Mouse (Mus musculus): ENCODE measurements at regions not wholly inside any gene's neighbourhood (a gene's known extent, or its start where the extent isn't known, plus 50 kb on each side); places are given as distances from the start of the nearest gene placed in this dataset.

DNA sequence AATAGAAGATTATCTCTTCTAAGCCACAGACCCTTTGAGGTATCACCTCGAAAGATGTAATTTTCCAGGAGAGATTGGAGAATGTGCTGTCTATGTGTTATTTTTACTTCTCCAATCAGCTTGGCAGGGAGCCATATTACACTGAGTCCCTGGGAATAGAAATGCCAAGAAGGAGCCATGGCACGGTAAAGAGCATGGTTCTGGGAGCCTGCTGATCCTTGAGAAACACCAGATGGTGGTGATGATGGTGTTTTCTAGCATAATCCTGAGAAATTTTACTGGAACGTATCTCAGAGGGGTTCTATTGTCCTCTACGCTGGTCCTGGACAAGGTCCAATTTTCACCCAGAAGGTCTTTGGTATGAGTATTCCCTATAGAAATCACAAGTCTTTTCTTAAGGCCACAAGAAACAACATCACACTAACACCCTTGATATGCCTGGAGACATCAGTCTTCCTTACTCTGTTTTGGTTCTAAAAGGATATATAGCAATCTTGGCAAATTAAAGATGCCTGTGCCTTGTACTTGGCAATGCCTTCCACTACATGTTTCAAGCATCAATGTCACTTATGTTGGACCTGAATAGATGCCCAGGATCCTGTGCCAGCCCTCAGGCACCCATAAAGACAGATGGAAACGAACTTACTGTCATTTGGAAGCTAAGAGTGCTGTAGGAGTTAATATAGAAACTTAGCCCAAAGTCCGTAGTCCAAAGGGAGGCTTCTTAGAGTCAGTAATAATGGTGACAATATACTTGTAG, 1449.8 kb upstream of the Lrrc6 start:
- DNase-seq, result no peak
- TF ChIP-seq CTCF (IDR thresholded peaks at IDR 0.05), result no peak
- Histone ChIP-seq H3K4me3 (no peak overlapping the region), H3K27ac (no peak overlapping the region)
- intact Hi-C loops (cut with DNase I), result no loop called here

DNA sequence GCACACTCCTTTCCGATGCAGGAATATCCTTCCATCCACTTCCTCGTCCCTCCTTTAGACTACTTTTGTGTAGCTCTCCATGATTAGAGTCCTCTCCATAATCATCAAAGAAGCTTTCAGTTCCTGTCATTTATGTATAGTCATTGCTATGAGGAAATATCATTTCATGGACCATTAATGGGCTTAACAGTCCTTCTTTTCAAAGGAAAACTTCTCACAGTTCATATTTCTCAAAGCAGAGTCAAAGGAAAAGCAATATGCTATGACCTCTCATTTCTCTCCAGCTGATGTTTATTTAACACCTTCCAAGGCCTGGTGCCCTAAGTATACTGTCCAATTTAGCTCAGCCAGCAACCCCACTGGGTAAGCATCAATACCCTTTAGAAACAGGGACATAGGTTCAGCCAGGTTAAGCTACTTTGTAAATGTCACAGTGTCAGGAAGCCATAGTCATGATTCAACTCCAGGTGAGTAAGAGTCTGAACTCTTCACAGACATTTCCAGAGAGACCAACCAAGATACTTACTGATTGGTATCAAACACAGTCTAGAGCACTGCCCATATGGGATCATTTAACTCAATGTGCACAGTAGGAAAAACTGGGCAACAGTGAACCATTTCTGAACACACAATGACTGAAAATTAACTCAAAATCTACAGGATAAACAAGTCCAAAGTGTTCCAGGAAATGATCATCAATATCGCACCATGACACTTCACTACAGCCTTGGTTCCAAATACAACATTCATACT, 1443.8 kb upstream of the Lrrc6 start:
- TF ChIP-seq CTCF (IDR thresholded peaks at IDR 0.05), result no peak
- intact Hi-C loops (cut with DNase I), result no loop called here
- DNase-seq, result no peak
- no peak overlapping the region for H3K4me3 ChIP-seq
- no peak overlapping the region for H3K27ac ChIP-seq

DNA sequence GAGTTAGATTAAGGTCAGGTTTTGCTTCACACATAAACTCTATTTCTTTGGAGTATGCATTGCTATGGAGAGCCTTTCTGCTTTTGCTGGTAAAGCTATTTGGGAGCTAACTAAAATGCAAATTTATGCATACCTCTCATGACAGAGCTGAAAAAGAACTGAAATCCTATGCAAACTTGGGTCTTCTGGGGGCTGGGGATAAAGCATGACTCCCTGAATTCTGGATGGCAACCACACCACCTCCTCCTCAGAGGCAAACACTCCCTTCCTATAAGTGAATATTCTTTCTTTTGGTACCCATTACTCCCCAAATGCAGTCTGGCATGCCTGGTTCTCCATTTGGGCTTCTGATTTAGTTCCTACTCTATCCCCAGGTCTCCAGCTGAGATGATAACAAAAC, 1442.3 kb upstream of the Lrrc6 start:
- TF ChIP-seq CTCF (IDR thresholded peaks at IDR 0.05), result no peak
- Histone ChIP-seq H3K4me3 (no peak overlapping the region), H3K27ac (no peak overlapping the region)
- intact Hi-C loops (cut with DNase I), result no loop called here
- no peak for DNase-seq

DNA sequence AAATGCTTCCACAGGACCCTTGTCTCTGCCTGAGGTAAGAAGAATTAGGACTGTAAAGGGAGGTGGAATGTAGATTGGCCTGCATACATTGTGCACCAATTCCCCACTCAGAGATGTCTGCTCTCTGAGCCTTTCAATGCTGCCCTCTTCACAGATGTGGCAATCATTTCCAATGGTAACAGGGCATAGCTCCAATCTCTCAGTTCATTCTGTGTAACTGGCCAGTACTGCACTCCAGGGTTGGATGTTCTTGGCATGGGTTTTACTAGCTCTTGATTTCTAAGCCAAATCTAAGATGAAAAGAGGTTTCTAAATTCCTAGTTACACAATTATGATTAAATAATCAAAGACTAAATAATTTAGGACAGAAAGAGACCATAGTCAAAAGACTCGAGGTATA, 1439.8 kb upstream of the Lrrc6 start:
- intact Hi-C loops (cut with DNase I), result no loop called here
- DNase-seq, result no peak
- TF ChIP-seq CTCF (IDR thresholded peaks at IDR 0.05), result no peak

DNA sequence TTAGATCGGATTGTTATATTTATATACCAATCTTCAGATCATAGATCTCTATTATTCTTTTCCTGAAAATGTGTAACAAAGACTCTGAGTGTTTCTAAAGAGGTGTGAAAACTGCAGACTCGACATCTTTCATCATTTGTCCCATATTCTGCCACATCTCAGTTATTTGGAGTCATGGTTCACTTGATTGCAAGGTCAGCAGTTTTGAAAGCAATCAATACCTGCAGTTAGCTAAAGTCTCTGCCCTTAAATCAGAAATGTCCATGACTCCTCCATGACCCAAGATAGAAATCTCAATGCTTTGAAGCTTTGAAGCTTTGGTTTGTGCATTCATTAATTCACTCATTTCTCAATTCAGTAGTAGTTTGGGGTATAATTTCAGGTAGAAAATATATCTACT, 1424.2 kb upstream of the Lrrc6 start:
- intact Hi-C loops (cut with DNase I), result no loop called here
- TF ChIP-seq CTCF (IDR thresholded peaks at IDR 0.05), result no peak
- H3K27ac ChIP-seq, result no peak overlapping the region
- H3K4me3 ChIP-seq, result no peak overlapping the region
- no peak for DNase-seq

More for the DNA sequence above, 1439.8 kb upstream of the Lrrc6 start:
- Histone ChIP-seq H3K27ac (no peak overlapping the region), H3K4me3 (no peak overlapping the region)

DNA sequence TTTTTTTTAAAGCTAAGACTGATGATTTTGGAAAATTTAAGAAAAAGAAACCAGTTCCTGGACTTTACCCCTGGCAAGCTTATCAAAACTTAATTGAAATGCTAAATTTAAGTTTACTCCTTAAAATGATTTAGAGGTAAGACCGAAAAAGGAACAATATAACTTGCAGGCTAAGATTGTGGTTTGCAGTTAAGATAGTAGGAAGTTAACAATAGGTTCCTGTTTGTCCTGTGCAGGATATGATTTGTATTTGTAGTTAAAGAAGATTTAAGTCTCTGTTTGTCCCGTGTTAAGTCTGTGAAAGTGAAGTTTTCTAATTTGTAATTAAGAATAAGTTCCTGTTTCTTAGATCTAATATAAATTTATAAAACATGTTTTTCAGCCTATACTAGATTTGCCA, 1406.3 kb upstream of the Lrrc6 start:
- intact Hi-C loops (cut with DNase I), result no loop called here
- no peak for DNase-seq
- no peak for TF ChIP-seq CTCF (IDR thresholded peaks at IDR 0.05)
- Histone ChIP-seq H3K27ac (no peak overlapping the region), H3K4me3 (no peak overlapping the region)

DNA sequence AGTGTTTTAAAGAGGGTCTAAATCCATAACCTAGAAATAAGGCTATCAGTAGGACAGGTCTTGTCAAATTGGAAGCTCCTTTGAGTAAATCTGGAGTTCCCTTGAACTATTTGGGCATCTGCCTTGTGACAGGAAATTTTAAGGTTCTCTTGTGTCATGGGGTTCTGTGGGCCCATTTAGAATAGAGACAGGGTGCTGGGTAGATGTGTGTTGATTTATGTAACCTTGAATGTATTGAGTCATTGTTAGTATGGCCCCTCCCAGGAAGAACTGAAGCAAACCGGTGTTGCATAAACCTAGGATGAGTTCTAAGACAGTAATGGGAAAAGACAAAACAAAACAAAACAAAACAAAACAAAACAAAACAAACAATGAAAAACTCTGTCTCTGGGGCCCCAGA, 1404.6 kb upstream of the Lrrc6 start:
- no peak for DNase-seq
- no peak for TF ChIP-seq CTCF (IDR thresholded peaks at IDR 0.05)
- Histone ChIP-seq H3K4me3 (no peak overlapping the region), H3K27ac (no peak overlapping the region)
- intact Hi-C loops (cut with DNase I), result no loop called here

DNA sequence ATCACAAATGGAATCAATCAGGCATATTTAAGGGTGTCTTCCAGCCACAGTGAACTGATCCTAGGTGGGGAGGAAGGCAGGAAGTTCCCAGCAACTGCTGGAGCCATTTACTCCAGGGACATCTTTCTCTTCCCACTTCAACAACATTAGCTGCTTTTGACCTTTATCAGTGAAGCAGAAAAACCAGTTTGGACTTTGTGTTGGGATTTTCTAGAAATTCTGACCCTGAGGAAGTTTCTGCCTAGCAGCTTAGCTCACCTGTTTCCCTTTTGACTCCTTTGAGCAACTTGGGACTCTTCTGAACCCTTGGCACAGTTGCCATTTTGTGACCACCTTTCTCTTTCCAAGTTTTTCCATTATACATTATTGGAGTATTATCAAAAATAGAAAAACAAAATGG, 1403.9 kb upstream of the Lrrc6 start:
- Histone ChIP-seq H3K4me3 (no peak overlapping the region), H3K27ac (no peak overlapping the region)
- TF ChIP-seq CTCF (IDR thresholded peaks at IDR 0.05), result no peak
- DNase-seq, result no peak
- intact Hi-C loops (cut with DNase I), result no loop called here

DNA sequence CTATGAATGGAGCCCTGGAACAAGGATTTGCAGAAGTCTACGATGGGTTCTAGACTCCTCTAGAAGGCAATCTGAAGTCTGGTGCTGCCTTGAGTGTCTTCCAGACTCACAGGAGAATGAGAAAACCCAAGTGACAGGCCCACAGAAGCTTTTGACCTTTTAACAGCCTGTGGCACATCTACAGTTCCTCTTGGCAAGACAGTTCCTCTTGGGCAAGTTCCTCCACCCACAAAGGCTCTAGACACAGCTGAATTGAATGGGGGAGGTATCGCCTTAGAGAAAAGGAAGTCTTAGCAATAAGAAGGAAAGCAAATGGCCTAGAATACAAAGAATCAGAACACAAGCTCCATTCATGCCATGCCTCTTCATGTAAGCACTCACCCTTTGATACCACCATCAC, 1402.3 kb upstream of the Lrrc6 start:
- no peak for DNase-seq
- intact Hi-C loops (cut with DNase I), result no loop called here
- H3K27ac ChIP-seq, result no peak overlapping the region
- H3K4me3 ChIP-seq, result no peak overlapping the region
- no peak for TF ChIP-seq CTCF (IDR thresholded peaks at IDR 0.05)

DNA sequence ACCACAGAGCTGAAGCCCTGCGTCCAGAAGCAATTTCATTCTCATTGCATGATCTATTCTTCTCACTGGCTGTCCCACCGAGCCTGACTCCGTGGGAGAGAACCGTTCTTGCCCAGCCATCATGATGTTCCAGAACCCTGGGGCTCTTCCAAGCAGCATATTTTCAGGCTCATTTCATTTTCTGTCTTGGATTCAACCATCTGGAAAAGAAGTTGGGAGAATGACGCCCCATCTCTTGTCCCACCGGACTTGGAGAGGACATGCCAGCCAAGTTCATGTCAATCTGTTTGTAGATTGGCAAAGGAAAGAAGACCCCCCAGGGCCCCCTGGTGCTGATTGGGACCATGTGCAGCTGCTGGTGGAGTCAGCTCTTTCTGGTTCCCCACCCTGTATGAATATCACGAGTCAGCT, 1400.5 kb upstream of the Lrrc6 start:
- Histone ChIP-seq H3K4me3 (no peak overlapping the region), H3K27ac (peak overlapping the region; percentile 75)
- intact Hi-C loops (cut with DNase I), result no loop called here
- peak; percentile 68 for DNase-seq
- no peak for TF ChIP-seq CTCF (IDR thresholded peaks at IDR 0.05)

DNA sequence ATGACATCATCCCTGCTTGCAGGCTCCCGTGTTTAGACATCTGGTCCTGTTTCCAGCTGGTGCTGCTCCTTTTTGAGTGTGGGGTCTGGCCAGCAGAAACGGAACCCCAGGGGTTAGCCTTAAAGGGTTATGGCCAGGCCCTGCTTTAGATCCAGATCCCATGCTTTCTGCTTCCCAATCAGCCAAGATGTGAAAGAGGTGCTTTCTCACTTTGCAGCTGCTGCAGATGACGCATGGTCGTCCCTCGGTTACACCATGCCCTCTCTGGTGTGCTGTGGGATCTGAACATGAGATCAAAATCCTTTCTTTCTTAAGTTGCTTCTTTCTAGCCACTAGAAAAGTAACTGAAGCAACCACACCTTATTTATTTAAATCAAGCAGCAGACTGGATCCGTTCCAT, 1399.1 kb upstream of the Lrrc6 start:
- intact Hi-C loops (cut with DNase I), result no loop called here
- DNase-seq, result no peak
- H3K4me3 ChIP-seq, result no peak overlapping the region
- no peak for TF ChIP-seq CTCF (IDR thresholded peaks at IDR 0.05)
- H3K27ac ChIP-seq, result peak overlapping the region; percentile 75

DNA sequence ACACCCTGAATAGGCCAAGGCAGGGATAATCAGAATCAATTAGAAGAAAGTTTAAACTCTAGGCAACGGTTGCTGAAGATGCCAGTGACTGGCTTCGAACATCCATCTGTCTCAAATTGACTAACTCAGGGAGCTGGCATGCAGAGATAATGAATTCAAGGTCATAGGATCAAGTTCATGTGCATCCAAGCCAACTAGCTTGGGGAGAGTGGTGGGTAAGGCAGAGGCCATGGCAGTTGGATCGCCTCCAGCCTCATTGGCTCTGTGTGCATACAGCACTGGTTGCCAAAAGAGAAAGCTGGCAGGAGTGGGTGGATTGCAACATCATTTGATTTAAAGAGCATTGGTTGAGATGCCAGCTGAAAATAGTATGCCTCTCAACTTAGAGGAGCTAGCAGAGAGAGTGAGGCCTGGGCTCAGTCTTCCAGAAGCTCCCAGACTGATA, 1398.3 kb upstream of the Lrrc6 start:
- no peak overlapping the region for H3K4me3 ChIP-seq
- no peak for TF ChIP-seq CTCF (IDR thresholded peaks at IDR 0.05)
- peak; percentile 66 for DNase-seq
- peak overlapping the region; percentile 75 for H3K27ac ChIP-seq
- intact Hi-C loops (cut with DNase I), result no loop called here

DNA sequence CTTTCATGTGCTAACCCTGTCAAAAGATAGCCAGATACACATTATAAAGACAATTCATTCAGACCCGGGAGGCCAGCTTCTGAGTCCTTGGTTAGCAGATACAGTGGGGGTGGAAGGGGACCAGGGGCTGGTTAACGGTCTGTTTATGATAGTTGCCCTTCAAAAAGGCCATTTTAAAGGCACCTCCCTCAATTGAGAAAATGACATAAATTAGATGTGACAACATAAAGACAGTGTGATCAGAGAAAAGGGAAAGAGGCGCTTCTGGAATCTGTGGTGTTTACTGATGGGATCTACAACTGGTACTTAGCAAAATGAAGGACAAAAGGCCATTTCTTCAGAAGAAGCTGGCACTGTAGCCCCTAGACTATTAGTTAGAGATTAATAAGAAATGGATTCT, 1391.4 kb upstream of the Lrrc6 start:
- TF ChIP-seq CTCF (IDR thresholded peaks at IDR 0.05), result no peak
- H3K27ac ChIP-seq, result no peak overlapping the region
- intact Hi-C loops (cut with DNase I), result no loop called here
- no peak overlapping the region for H3K4me3 ChIP-seq
- DNase-seq, result no peak
